Mouse (Mus musculus) regulatory T cell (primary cell): ENCODE results near the gene Ctsg.
"Not testable (repeated sequence)": the region's sequence is repeated elsewhere in the genome, so short reads cannot be mapped to it uniquely, and the experiment has no call there.

Source experiments
- in situ Hi-C: fragments of 300-600 bp; cut with MboI, MseI; formaldehyde crosslinking; loops from one replicate; pipeline ENCODE4 v1.15.1; 2025; ENCODE audit warnings: high pct_unique_total_duplicates

The Ctsg gene

GRCm38 (mm10) chr14:56102386-56102785 is at the start of gene Ctsg:
Ctsg (minus strand) TSS chr14:56102574.
- in situ Hi-C loops = no loop called here

DNA sequence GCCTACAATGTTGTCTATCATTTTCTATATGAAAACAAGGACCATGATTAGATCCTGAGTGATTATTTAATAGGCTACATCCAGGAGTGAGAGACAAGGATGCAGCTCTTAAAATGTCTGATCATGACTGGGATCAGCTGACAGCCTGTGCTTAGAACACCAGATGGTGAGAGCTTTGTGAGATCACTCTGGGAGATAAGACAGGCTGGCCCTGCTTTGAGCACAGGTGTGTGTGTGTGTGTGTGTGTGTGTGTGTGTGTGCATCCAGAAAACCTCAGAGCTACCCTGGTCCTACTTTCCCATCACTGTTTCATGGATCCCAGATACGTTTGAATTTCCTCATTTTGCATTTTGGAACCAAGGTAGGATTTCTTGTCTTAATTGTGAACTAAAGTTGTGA is 31.3 kb upstream of the Ctsg start:
- in situ Hi-C loops = not testable (repeated sequence)

DNA sequence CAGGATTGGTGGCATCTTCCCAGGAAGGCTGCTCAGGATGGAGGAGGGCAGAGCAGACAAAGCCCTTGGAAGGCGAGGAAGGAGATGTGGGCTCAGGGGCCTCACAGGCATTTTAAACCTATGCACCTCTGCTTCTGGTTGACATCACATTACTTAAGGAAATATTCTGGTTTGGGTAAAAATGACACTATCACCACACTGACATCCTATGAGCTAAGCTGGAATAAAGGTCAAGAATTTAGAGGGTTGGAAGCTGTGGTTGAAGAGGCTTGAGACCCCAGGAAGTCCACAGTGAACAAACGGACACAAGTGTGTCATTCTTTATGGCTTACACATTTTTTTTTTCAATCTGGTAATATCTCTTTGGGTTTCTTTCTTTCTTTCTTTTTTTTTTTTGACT is 30.1 kb upstream of the Ctsg start, which contains the start of gene Gzmd:
Gene Gzmd, minus strand, starts transcription at position 101 of the 400 bp plus-strand sequence.
- in situ Hi-C loops = not testable (repeated sequence)

DNA sequence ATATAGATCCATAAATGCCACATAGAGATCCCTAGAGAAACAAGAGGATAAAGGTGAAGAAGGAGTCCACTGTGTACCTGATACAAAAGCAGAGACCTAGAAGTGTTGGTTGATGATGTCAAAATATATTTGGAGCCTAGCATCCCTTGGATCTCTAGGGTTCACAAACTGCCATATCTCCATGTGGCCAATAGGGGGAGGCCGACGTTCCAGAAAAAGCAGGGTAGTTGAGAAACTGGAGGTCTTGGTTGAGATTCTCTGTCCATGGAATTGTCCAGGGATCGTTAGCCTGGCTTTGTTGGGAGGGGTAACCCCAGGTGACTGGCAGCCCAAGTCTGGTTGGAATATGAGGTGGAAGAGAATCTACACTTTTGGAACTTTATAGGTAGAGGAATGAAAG is 26.0 kb upstream of the Ctsg start:
- in situ Hi-C loops = no loop called here

DNA sequence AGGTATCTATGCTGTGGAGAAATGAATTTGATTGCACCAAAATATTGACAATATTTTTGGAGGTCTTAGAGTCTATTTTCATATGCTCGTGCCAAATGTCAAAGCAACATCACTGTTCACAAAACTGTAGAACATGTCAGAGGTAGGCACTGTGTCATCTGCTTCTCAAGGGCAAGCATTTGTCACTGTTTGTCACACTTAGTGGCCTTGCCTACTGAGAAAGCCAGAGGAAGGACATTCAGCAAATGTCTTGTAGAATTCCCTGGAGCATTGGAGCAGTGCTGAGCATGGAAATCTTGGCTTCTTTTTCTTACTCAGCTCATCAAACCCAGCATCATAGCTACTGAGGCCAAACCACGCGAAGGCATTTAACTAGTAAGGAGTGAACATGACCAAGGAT is 21.1 kb upstream of the Ctsg start:
- in situ Hi-C loops = no loop called here

- in situ Hi-C loops = no loop called here
These were observed 18.2 kb upstream of the Ctsg start, which contains the start of gene Gzme for GRCm38 (mm10) chr14:56120525-56120924. Gzme (minus strand) TSS chr14:56120625.

- in situ Hi-C loops = not testable (repeated sequence)
These were observed 13.3 kb upstream of the Ctsg start for GRCm38 (mm10) chr14:56115531-56116310.

- in situ Hi-C loops = no loop called here
These were observed 3.2 kb upstream of the Ctsg start for GRCm38 (mm10) chr14:56105447-56106180.

- in situ Hi-C loops = no loop called here
These were observed 2.6 kb upstream of the Ctsg start for GRCm38 (mm10) chr14:56105016-56105415.

DNA sequence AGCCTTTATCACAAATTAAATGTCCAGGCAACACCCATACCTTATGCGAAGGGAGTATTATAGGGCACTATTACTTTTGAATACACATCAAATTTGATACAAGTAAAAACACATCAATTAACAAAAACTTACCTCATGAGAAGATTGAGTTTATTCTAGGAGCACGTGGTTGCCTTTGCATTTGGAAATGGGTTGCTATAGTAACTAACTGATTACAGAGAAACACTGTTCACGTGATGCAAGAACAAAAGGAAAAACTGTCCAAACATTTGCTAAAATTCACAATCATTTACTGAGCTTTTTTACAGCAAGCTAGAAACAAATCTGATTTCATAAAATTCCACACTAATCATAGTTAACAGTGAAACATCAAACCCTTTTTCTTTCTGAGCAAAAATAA is 1.1 kb upstream of the Ctsg start:
- in situ Hi-C loops = no loop called here

- in situ Hi-C loops = no loop called here
These were observed 3.4 kb downstream of the Ctsg start for GRCm38 (mm10) chr14:56098940-56099339.

DNA sequence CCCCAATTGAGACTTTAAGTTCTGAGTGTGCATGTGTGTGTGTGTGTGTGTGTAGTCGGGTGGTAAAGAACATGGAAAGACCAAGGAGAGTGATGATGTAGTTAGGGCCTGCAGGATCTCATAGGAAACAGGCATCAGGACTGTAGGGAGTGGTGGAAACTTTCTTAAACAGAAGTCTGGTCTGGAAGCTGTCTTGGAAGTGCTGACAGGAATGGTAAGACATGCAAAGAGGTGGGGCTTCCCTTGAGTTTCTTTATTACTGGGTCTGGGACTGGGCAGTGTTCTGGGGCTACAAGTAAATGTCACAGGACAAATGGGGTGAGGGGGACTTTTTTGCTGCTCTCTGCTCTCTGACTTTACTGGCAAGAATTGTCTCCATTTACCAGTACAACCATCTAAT is 4.8 kb downstream of the Ctsg start:
- in situ Hi-C loops = no loop called here

GRCm38 (mm10) chr14:56093353-56093752 is 9.0 kb downstream of the Ctsg start:
- in situ Hi-C loops = no loop called here

DNA sequence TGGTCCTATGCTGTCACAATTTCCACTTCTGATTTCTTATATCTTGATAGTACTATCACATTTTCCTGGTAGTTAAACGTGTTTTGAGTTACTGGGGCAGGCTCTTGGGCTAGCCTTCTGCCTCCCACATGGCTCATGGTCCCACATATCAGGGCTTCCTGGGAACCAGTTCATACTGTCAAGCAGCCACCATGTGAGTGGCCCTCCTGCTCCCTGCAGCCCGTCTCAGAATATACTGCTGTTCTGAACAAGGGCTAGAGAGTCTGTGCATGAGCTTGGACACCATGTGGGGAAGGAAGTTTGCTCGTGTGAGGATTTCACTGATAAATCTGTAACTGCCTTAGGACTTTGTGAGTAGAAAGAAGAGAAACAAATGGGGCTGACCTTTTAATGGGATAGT is 15.7 kb downstream of the Ctsg start:
- in situ Hi-C loops = no loop called here

- in situ Hi-C loops = no loop called here
These were observed 17.2 kb downstream of the Ctsg start, which contains the start of gene Mcpt8 for GRCm38 (mm10) chr14:56085167-56085566. Mcpt8 (minus strand) TSS chr14:56085273.

GRCm38 (mm10) chr14:56082016-56082415 is 20.4 kb downstream of the Ctsg start:
- in situ Hi-C loops = no loop called here

GRCm38 (mm10) chr14:56062213-56062612 is 40.2 kb downstream of the Ctsg start, which contains the start of gene Mcpt4:
Mcpt4 (minus strand) TSS chr14:56062313.
- in situ Hi-C loops = not testable (repeated sequence)

DNA sequence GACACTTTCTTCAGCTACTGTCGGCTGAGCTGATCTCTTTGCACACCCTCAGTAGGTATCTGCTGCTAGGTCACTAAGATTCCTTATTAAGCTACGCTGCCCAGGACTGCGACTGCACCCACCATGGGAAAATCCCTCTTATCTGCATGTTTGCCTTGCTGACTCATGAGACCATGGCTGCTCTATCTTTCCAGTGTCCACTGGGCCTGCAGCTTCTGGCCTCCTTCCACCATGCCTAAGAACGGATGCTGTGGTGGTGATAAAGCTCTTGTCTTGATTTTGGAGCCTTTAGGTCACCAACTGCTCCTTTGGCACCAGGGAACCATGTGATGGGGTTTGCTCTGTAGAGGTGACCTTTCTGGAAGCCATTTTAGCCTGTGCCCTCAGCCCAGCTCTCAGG is 44.7 kb downstream of the Ctsg start:
- in situ Hi-C loops = no loop called here

DNA sequence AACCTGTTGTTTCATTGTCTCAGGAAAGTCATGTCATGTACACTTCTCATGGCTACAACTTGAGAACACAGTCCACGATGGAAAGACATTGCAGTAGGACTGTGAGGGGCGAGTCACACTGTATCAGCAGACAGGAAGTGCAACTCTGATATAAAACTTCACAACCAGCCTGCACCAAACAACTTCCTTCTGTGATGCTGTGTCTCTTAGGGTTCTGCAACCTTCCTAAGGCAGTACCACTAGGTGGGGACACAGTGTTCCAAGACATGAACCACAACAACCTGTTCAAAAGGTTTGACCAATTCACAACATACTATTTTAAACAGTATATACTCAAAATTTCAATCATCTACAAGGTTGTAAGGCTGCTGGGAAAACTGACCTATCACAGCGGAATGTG is 47.0 kb downstream of the Ctsg start:
- in situ Hi-C loops = no loop called here
